Mouse (Mus musculus) bone marrow macrophage, adult 2 months (primary cell): ENCODE measurements around the gene Dkc1.

Experiments used
- CTCF ChIP-seq: IDR thresholded peaks from 2 replicates; pipeline ENCODE4 v1.5.1; 2012; ENCODE audit warnings: low read depth, mild to moderate bottlenecking, low read length, moderate library complexity
- POLR2A ChIP-seq: IDR thresholded peaks from 2 replicates; pipeline ENCODE4 v1.6.1; 2012; ENCODE audit warnings: mild to moderate bottlenecking, low read depth, low read length, borderline replicate concordance

DNA sequence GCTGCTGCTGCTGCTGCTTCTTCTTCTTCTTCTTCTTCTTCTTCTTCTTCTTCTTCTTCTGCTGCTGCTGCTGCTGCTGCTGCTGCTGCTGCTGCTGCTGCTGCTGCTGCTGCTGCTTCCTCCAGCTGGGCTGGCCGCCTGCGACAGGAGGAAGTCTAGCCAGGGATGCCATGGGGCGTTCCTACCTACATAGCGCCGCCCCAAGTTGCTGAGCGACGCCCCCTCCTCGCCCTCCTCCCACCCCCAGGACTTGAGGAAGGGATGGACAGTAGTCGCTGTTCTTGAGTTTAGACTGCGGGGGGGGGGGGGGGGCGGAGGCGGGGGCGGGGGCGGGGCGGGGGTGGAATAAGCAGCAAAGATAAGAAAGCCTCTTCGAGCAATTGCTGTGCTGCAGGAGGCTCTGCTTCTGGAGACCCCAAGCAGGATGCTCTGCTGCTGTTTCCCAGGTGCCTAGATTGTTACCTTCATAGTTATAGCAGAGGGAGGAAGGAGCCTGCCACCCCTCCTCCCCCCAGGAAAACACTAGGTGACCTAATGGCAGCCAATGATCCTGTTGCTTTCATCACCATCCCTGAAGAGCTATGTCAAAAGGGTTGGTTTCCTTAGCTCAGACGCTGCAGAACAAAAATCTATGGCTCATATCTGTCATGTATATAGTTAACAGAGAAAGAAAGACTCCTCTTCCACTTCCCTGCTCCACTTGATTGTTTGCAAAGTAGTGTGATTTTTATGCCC, 10.7 kb upstream of the Dkc1 start, which contains the start of gene Gab3:
- TF ChIP-seq CTCF, result no peak
- TF ChIP-seq POLR2A, result no peak
